Mouse (Mus musculus) midbrain, embryonic 14.5 days (tissue): ENCODE data around the gene Dlg3. TPM values are rescaled to one million over a fixed set of nuclear protein-coding genes. Genes with fewer than 3 reads are reported as not detected.

ENCODE experiments used
- polyA plus RNA-seq: library from polyadenylated mRNA; unstranded; fragments of >200 nt; fragmentation: Nextera tagmentation; extraction: Ambion mirVana; gene quantifications from 2 replicates; pipeline ENCODE4 v1.2.1, GENCODE M21; 2014

The Dlg3 gene
- polyA plus RNA-seq, 1 experiment from 2014 or later: 14.8 TPM

Other genes with a start within 250 kb of the Dlg3 start
- not detected in 2 replicates for gene Dgat2l6, start 242.9 kb upstream of the Dlg3 start, polyA plus RNA-seq
- gene Awat1, start 195.5 kb upstream of the Dlg3 start, polyA plus RNA-seq: not detected in 2 replicates
- gene P2ry4, start 172.9 kb upstream of the Dlg3 start, polyA plus RNA-seq: not detected in 2 replicates
- not detected in 2 replicates for gene Arr3, start 162.2 kb upstream of the Dlg3 start, polyA plus RNA-seq
- 3.4 and 8.6 TPM in 2 replicates for gene Kif4, start 142.0 kb upstream of the Dlg3 start, polyA plus RNA-seq
- gene Pdzd11, start 141.2 kb upstream of the Dlg3 start, polyA plus RNA-seq: 111 and 122 TPM in 2 replicates
- gene Gdpd2, start 37.8 kb upstream of the Dlg3 start, polyA plus RNA-seq: 31.0 and 31.1 TPM in 2 replicates